Mouse (Mus musculus) heart, embryonic 14.5 days (tissue): Measurements from ENCODE around the gene Rnf220. TPM values are rescaled to one million over a fixed set of nuclear protein-coding genes. Genes with fewer than 3 reads are reported as not detected.

Experiments
- ATAC-seq: fragments of 200-750 bp; cut with Nextera tagmentation; 2 replicates; pipeline ENCODE4 v1.8.0; 2017; ENCODE audit warnings: low read depth, moderate TSS enrichment; ENCODE audit not compliant: insufficient number of reproducible peaks, insufficient read depth, low FRiP score
- H3K27ac ChIP-seq, 2 experiments: fragments of 200-500 bp in 1 of 2; fragments of 300-500 bp in 1 of 2; sonication (generic) in 1 of 2; replicated peaks in 1 of 2; 2 replicates each; pipeline ENCODE4 v1.5.1; 2012 to 2014; ENCODE audit warnings: low read depth in 2 of 2, low read length in 2 of 2, control low read depth in 1 of 2, mild to moderate bottlenecking in 1 of 2, mixed read lengths in 1 of 2; ENCODE audit not compliant: control insufficient read depth in 1 of 2, insufficient read depth in 1 of 2
- H3K27me3 ChIP-seq: fragments of 300-500 bp; sonication (generic); 2 replicates; pipeline ENCODE4 v1.6.1; 2014; ENCODE audit warnings: mild to moderate bottlenecking, low read length, control low read depth; ENCODE audit not compliant: control insufficient read depth, insufficient read depth
- H3K36me3 ChIP-seq: fragments of 300-500 bp; sonication (generic); 2 replicates; pipeline ENCODE4 v1.6.1; 2014; ENCODE audit warnings: mild to moderate bottlenecking, control low read depth, low read length, mixed read lengths; ENCODE audit not compliant: control insufficient read depth, insufficient read depth
- H3K4me1 ChIP-seq, 2 experiments: fragments of 200-500 bp in 1 of 2; fragments of 300-500 bp in 1 of 2; sonication (generic) in 1 of 2; 2 replicates each; pipeline ENCODE4 v1.6.1; 2012 to 2014; ENCODE audit warnings: low read length in 2 of 2, control low read depth in 1 of 2, mixed read lengths in 1 of 2; ENCODE audit not compliant: control insufficient read depth in 2 of 2, insufficient read depth in 2 of 2
- H3K4me2 ChIP-seq: fragments of 300-500 bp; sonication (generic); 2 replicates; pipeline ENCODE4 v1.6.1; 2014; ENCODE audit warnings: mild to moderate bottlenecking, low read length
- H3K4me3 ChIP-seq, 2 experiments: fragments of 200-500 bp in 1 of 2; fragments of 300-500 bp in 1 of 2; sonication (generic) in 1 of 2; 2 replicates each; pipeline ENCODE4 v1.5.1; 2012 to 2014; ENCODE audit warnings: low read length in 2 of 2, mild to moderate bottlenecking in 2 of 2, control low read depth in 1 of 2, low read depth in 1 of 2, moderate library complexity in 1 of 2; ENCODE audit not compliant: control insufficient read depth in 1 of 2, insufficient read depth in 1 of 2
- H3K9ac ChIP-seq: fragments of 300-500 bp; sonication (generic); 2 replicates; pipeline ENCODE4 v1.6.1; 2014; ENCODE audit warnings: mild to moderate bottlenecking, low read length
- H3K9me3 ChIP-seq: fragments of 300-500 bp; sonication (generic); 2 replicates; pipeline ENCODE4 v1.6.1; 2016; ENCODE audit warnings: low read length, control low read depth; ENCODE audit not compliant: control insufficient read depth
- WGBS: fragments of 180-500 bp; shearing (Covaris S2); extraction: QIAGEN DNeasy Blood & Tissue Kit; methylation state at CpG from one replicate; pipeline ENCODE4 v1.1.7; 2014; 5-methylcytosine and 5-hydroxymethylcytosine counted together
- polyA plus RNA-seq: library from polyadenylated mRNA; unstranded; fragments of >200 nt; fragmentation: Nextera tagmentation; extraction: Ambion mirVana; gene quantifications from 2 replicates; pipeline ENCODE4 v1.2.1, GENCODE M21; 2014

Gene Rnf220
- polyA plus RNA-seq, 1 experiment from 2014 or later = 36.4 TPM

- no peak for ATAC-seq
- 76% methylated on average over 5 of the region's 5 CpGs for WGBS
- no peaks in the 10 kb centered on the region for H3K27me3 ChIP-seq
These were observed 155.6 kb downstream of the Rnf220 start for GRCm38 (mm10) chr4:117341282-117341681.

GRCm38 (mm10) chr4:117339796-117340195 is 157.1 kb downstream of the Rnf220 start:
- Histone ChIP-seq H3K27ac (no peak overlapping the region), H3K4me1 (no peaks in the 10 kb centered on the region; a peak in 1 of 4 replicates), H3K9ac (no peak overlapping the region), H3K4me3 (no peak overlapping the region), H3K4me2 (no peak overlapping the region), H3K9me3 (no peaks in the 10 kb centered on the region), H3K27me3 (no peaks in the 10 kb centered on the region), H3K36me3 (no peaks in the 10 kb centered on the region)
- ATAC-seq = no peak

More at GRCm38 (mm10) chr4:117341282-117341681, 155.6 kb downstream of the Rnf220 start:
- Histone ChIP-seq H3K27ac (no peak overlapping the region), H3K4me1 (no peaks in the 10 kb centered on the region; a peak in 1 of 4 replicates), H3K36me3 (no peaks in the 10 kb centered on the region), H3K9me3 (no peaks in the 10 kb centered on the region), H3K4me3 (no peak overlapping the region), H3K4me2 (no peak overlapping the region), H3K9ac (no peak overlapping the region)

DNA sequence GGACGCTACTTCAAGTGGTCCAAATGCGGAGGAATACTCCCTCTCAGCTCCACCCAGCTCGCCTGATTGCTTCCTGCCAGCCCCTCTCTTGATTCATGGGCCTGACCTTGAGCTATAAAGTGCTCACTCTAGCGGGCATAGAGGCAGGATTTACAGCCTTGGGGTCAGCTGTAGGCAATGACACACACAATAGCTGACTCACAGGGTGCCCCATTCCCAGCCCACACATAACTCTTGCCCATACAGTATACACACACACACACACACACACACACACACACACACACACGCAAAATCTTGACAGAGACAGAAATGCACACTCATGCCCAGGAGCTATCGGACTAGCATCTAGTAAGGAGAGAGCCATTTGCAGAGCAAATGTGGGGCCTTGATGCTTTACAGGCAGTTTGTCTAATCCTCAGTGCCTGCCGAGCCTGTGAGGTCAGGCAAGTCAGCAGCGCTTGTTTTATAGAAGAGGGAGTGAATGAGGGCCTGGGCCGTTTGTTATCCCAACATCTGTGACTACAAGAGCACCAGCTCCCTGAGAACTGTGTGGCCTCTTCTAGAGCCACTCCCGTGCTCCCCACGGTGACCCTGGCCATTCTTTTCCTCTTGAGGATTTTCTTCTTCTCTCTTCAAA is 165.9 kb downstream of the Rnf220 start:
- Histone ChIP-seq H3K27me3 (no peaks in the 10 kb centered on the region), H3K4me1 (0 out of 4 replicates have a peak, but pooled peaks cover 0 to 3% of the 10 kb centered on the region in 2 experiments), H3K9me3 (no peaks in the 10 kb centered on the region), H3K9ac (no peak overlapping the region), H3K4me2 (no peak overlapping the region), H3K27ac (no peak overlapping the region), H3K36me3 (no peaks in the 10 kb centered on the region), H3K4me3 (no peak overlapping the region)
- no peak for ATAC-seq
- 51% methylated on average over 11 of the region's 11 CpGs for WGBS

DNA sequence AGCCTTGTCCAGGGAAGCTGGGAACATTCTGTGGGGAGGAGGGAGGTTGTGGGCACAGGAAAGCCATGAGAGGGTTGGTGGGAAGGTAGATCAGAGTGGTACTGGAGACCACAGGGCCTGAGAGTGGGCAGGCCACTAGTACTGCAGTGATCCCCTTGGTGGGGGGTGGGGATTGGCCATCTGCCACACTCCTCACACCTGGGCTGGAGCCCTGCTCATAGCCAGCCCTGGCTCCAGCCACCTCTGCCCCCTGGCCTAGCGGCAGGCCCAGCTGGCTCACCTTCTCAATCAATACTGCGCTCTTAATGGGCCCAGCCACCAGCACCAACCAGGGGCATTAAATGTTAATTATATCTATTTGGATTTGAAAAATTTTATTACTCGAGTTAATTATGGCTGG is 166.7 kb downstream of the Rnf220 start:
- no peak overlapping the region for H3K9ac ChIP-seq
- no peaks in the 10 kb centered on the region for H3K27me3 ChIP-seq
- no peak overlapping the region for H3K4me2 ChIP-seq
- H3K4me3 ChIP-seq = no peak overlapping the region
- WGBS = 76% methylated on average over 3 of the region's 3 CpGs
- no peaks in the 10 kb centered on the region for H3K36me3 ChIP-seq
- H3K9me3 ChIP-seq = no peaks in the 10 kb centered on the region
- 0 out of 4 replicates have a peak, but pooled peaks cover 0 to 3% of the 10 kb centered on the region in 2 experiments for H3K4me1 ChIP-seq
- no peak for ATAC-seq
- H3K27ac ChIP-seq = no peak overlapping the region

DNA sequence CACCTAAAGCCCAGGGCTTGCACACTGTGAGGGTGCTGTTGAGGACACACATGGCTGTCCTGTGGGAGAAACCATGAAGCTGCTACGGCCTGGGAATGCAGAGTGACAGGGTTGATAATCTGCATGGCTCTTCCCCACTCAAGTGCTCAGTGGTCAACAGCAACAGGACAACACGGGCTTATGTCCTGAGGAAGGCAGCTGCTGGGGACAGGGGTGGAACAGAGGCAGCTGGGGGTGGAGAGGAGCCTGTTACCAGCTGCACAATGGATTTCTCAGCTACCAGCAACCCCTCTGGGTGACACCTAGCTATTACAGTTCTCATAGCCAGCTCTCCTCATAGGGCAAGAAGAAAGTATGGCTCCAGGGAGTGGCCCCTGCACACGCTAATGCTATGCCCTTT is 169.9 kb downstream of the Rnf220 start:
- Histone ChIP-seq H3K27me3 (peaks cover 6% of the 10 kb centered on the region), H3K9ac (no peak overlapping the region), H3K4me1 (0 out of 4 replicates have a peak, but pooled peaks cover 0 to 3% of the 10 kb centered on the region in 2 experiments), H3K9me3 (no peaks in the 10 kb centered on the region), H3K4me2 (no peak overlapping the region), H3K4me3 (no peak overlapping the region), H3K27ac (no peak overlapping the region), H3K36me3 (no peaks in the 10 kb centered on the region)
- WGBS = 60% methylated on average over 3 of the region's 3 CpGs
- ATAC-seq = no peak

GRCm38 (mm10) chr4:117325076-117325475 is 171.8 kb downstream of the Rnf220 start:
- Histone ChIP-seq H3K36me3 (no peaks in the 10 kb centered on the region), H3K27ac (no peak overlapping the region), H3K4me2 (no peak overlapping the region), H3K9me3 (no peaks in the 10 kb centered on the region), H3K9ac (no peak overlapping the region), H3K4me1 (no peaks in the 10 kb centered on the region), H3K27me3 (peaks cover 15% of the 10 kb centered on the region), H3K4me3 (no peak overlapping the region)
- 88% methylated on average over 2 of the region's 2 CpGs for WGBS
- ATAC-seq = no peak

- 25% methylated on average over 14 of the region's 14 CpGs for WGBS
- H3K9ac ChIP-seq = no peak overlapping the region
- H3K27me3 ChIP-seq = peaks cover 26% of the 10 kb centered on the region
- H3K4me2 ChIP-seq = no peak overlapping the region
- no peaks in the 10 kb centered on the region for H3K9me3 ChIP-seq
- no peak; the same call in 1 of the 2 replicates for ATAC-seq
- no peaks in the 10 kb centered on the region for H3K36me3 ChIP-seq
- H3K27ac ChIP-seq = no peak overlapping the region
- H3K4me1 ChIP-seq = no peaks in the 10 kb centered on the region
- H3K4me3 ChIP-seq = no peak overlapping the region
These were observed 173.1 kb downstream of the Rnf220 start for GRCm38 (mm10) chr4:117323515-117324344.
